Mouse (Mus musculus) ES-Bruce4 (cell line): Measurements from ENCODE around the gene Btrc.

Experiments
- CTCF ChIP-seq: IDR thresholded peaks from one replicate; pipeline ENCODE4 v1.8.1; 2011; ENCODE audit warnings: low read depth, low read length
- EP300 ChIP-seq: IDR thresholded peaks from 2 replicates; pipeline ENCODE4 v1.6.1; 2011; ENCODE audit warnings: low read depth, low read length; ENCODE audit not compliant: insufficient read depth
- POLR2A ChIP-seq: IDR thresholded peaks from one replicate; pipeline ENCODE4 v1.8.1; 2011; ENCODE audit warnings: low read length; ENCODE audit not compliant: insufficient read depth

DNA sequence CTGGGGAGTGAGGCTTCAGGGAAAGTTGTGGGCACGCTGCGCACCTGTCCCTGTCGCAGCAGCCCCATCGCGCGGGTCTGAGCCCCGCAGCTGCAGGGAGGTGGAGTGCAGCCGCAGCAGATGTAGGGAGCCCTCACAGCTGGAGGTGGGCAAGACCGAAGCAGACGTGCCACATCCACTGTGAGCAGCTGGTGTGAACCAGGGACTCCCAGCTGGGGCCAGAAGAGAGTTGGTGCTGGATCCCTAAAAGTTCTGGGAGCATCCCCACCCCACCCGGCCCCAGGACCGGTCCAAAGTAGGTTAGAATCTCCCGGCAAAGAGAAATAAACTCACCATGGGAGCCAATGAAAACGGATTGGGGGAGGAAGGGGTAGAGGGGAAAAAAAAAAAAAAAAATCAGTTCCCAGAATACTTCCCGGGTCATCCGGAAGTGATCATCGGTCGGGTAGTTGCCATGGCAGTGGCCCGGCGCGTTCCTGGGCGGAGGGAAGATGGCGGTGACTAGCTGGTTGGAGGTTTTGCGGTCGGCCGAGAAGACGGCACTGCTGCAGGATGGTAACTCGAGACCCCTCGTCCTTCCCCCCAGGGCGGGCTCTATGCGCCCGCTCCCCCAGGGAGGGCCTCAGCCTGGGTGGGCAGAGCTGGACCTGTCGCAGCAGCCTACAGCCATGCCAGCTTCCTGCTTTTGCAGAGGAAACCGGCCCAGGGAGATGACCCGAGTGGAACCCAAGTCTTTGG lies 196.8 kb downstream of the Btrc start, which contains the start of the genes Poll and Gm17018:
- no peak for TF ChIP-seq CTCF
- no peak for TF ChIP-seq POLR2A
- no peak for TF ChIP-seq EP300
